Mouse (Mus musculus) liver, embryonic 13.5 days (tissue): ENCODE measurements around the gene Spty2d1. TPM values are rescaled to one million over a fixed set of nuclear protein-coding genes. Genes with fewer than 3 reads are reported as not detected.

Experiments
- ATAC-seq: fragments of 200-750 bp; cut with Nextera tagmentation; 2 replicates; pipeline ENCODE4 v1.8.0; 2017; ENCODE audit warnings: low read depth, mild to moderate bottlenecking, moderate number of reproducible peaks, moderate library complexity
- DNase-seq: peaks from one replicate; pipeline ENCODE4 v3.0.0; 2022
- H3K27ac ChIP-seq: fragments of 300-500 bp; sonication (generic); 2 replicates; pipeline ENCODE4 v1.5.1; 2015; ENCODE audit warnings: moderate library complexity, mild to moderate bottlenecking, inconsistent platforms
- H3K27me3 ChIP-seq: fragments of 300-500 bp; sonication (generic); 2 replicates; pipeline ENCODE4 v1.6.1; 2015; ENCODE audit warnings: mild to moderate bottlenecking, inconsistent platforms
- H3K36me3 ChIP-seq: fragments of 300-500 bp; sonication (generic); 2 replicates; pipeline ENCODE4 v1.6.1; 2015; ENCODE audit warnings: mild to moderate bottlenecking, inconsistent platforms
- H3K4me1 ChIP-seq: fragments of 300-500 bp; sonication (generic); replicated peaks from 2 replicates; pipeline ENCODE4 v1.6.1; 2015; ENCODE audit warnings: inconsistent platforms
- H3K4me2 ChIP-seq: fragments of 300-500 bp; sonication (generic); 2 replicates; pipeline ENCODE4 v1.6.1; 2015; ENCODE audit warnings: inconsistent platforms, mild to moderate bottlenecking, moderate library complexity
- H3K4me3 ChIP-seq: fragments of 300-500 bp; sonication (generic); replicated peaks from 2 replicates; pipeline ENCODE4 v1.5.1; 2015; ENCODE audit warnings: mild to moderate bottlenecking, inconsistent platforms
- H3K9ac ChIP-seq: fragments of 300-500 bp; sonication (generic); 2 replicates; pipeline ENCODE4 v1.6.1; 2015; ENCODE audit warnings: mild to moderate bottlenecking, inconsistent platforms
- H3K9me3 ChIP-seq: fragments of 300-500 bp; sonication (generic); replicated peaks from 2 replicates; pipeline ENCODE4 v1.6.1; 2016; ENCODE audit warnings: inconsistent platforms
- WGBS: fragments of 180-500 bp; shearing (Covaris S2); methylation state at CpG from one replicate; pipeline ENCODE4 v1.1.7; 2015; ENCODE audit not compliant: insufficient replicate concordance; 5-methylcytosine and 5-hydroxymethylcytosine counted together
- polyA plus RNA-seq: library from polyadenylated mRNA; unstranded; fragments of >200 nt; fragmentation: Nextera tagmentation; extraction: Ambion mirVana; gene quantifications from 2 replicates; pipeline ENCODE4 v1.2.1, GENCODE M21; 2015

The Spty2d1 gene
- polyA plus RNA-seq, 1 experiment from 2014 or later, result 10.6 TPM

DNA sequence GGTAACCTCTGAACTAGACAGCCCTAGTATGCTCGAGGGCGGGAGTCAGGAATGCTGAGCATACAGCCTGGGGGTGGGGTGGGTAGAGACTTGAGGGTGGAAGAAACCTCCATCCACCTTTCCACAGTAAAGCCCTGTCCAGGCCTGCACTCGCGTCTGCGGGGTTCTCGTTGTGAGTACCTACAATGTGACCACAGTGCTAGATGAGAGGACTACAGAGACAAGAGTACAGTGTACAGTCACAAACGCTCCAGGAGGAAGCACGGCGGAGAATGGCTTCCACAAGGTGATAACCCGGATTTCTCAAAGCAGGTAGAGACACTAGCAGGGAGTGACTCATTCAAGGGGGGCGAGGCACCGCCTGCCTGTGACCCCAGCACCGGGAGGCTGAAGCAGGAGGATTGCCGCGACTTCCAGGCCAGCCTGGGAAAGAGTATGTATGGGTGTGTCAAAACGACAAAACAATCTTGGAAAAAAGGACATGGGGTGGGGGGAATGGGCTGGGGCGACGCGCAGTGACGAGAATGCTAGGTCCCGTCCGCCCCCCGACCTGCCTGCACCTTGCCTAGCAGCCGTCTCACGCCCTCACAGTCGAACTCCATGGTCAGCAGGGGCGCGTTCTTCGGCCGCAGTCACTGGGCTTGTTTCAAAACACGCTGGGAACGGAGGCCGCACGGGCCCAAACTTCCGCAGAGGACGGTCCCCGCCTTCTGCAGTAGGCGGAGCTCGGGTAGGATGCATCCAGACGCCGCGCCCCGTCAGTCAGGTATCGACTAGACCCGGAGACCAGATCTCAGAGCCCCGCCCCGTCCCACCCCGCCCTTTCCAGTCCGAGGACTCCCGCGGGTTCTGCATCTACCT is 50.1 kb downstream of the Spty2d1 start, which contains the start of gene Uevld:
Gene Uevld (minus strand): TSS at position 697 of the 861 bp plus-strand sequence.
- peaks cover 25% of the 10 kb centered on the region for H3K4me1 ChIP-seq
- under 1% methylated on average over 51 of the region's 51 CpGs for WGBS
- peak within 1 kb of the TSS; percentile 87 for H3K4me3 ChIP-seq
- peak; percentile 94 for DNase-seq
- H3K27ac ChIP-seq, result peak within 1 kb of the TSS; percentile 75
- H3K9ac ChIP-seq, result peak within 1 kb of the TSS; percentile 91
- H3K36me3 ChIP-seq, result peaks cover 23% of the 10 kb centered on the region
- ATAC-seq, result peak; percentile 97
- H3K27me3 ChIP-seq, result peaks cover 18% of the 10 kb centered on the region
- H3K9me3 ChIP-seq, result no peaks in the 10 kb centered on the region
- H3K4me2 ChIP-seq, result peak within 1 kb of the TSS; percentile 87

Other genes with a start within 250 kb of the Spty2d1 start
- gene Hps5, start 212.3 kb downstream of the Spty2d1 start, polyA plus RNA-seq, result 5.8 and 8.2 TPM in 2 replicates
- gene Gtf2h1, start 212.3 kb downstream of the Spty2d1 start, polyA plus RNA-seq, result 42.2 and 53.1 TPM in 2 replicates
- gene Ldha, start 166.9 kb downstream of the Spty2d1 start, polyA plus RNA-seq, result 1,268 and 1,277 TPM in 2 replicates
- 0.19 and 0.55 TPM in 2 replicates for gene Ldhc, start 147.2 kb downstream of the Spty2d1 start, polyA plus RNA-seq
- 63.2 and 78.5 TPM in 2 replicates for gene Tsg101, start 88.4 kb downstream of the Spty2d1 start, polyA plus RNA-seq
- 5.3 and 6.2 TPM in 2 replicates for gene Uevld, start 49.9 kb downstream of the Spty2d1 start, polyA plus RNA-seq
- gene Gm9999, start 24.8 kb downstream of the Spty2d1 start, polyA plus RNA-seq, result not detected in 2 replicates
- 23.8 and 23.9 TPM in 2 replicates for gene Tmem86a, start 42.2 kb upstream of the Spty2d1 start, polyA plus RNA-seq
- 0.05 and 0.10 TPM in 2 replicates for gene Ptpn5, start 125.3 kb upstream of the Spty2d1 start, polyA plus RNA-seq
- gene Mrgpra6, start 196.5 kb upstream of the Spty2d1 start, polyA plus RNA-seq, result not detected in 2 replicates
- not detected in 2 replicates for gene Mrgpra9, start 244.4 kb upstream of the Spty2d1 start, polyA plus RNA-seq